Mouse (Mus musculus): ENCODE results near the gene Gdpd4. TPM values are rescaled to one million over a fixed set of nuclear protein-coding genes. Genes with fewer than 3 reads are reported as not detected.

Gene Gdpd4
- total RNA-seq (2021): not detected
- long read RNA-seq, experiment 1: 0 reads
- long read RNA-seq, experiment 2: 0 reads

- no peak for DNase-seq (ENCODE audit: low spot score)
These were observed at the start of gene Gdpd4 for GRCm38 (mm10) chr7:97919742-97920141. Gdpd4 (plus strand) TSS chr7:97919955.

- peak; percentile 22 for DNase-seq (ENCODE audit: low spot score)
These were observed 47.4 kb upstream of the Gdpd4 start for GRCm38 (mm10) chr7:97872396-97872795.

GRCm38 (mm10) chr7:97873317-97873716 lies 46.4 kb upstream of the Gdpd4 start:
- DNase-seq (ENCODE audit: low spot score): no peak

- no peak for DNase-seq (ENCODE audit: low spot score)
These were observed 41.8 kb upstream of the Gdpd4 start for GRCm38 (mm10) chr7:97877846-97878538.

- DNase-seq (ENCODE audit: low spot score): peak; percentile 28
These were observed 8.1 kb upstream of the Gdpd4 start for GRCm38 (mm10) chr7:97911646-97912045.

GRCm38 (mm10) chr7:97914833-97915516 lies 4.8 kb upstream of the Gdpd4 start:
- DNase-seq (ENCODE audit: low spot score): no peak

- no peak for DNase-seq (ENCODE audit: low spot score)
These were observed 6.1 kb downstream of the Gdpd4 start for GRCm38 (mm10) chr7:97925819-97926218.

- DNase-seq (ENCODE audit: low spot score): no peak
These were observed 7.2 kb downstream of the Gdpd4 start for GRCm38 (mm10) chr7:97926978-97927377.

GRCm38 (mm10) chr7:97944485-97944884 lies 24.7 kb downstream of the Gdpd4 start:
- no peak for DNase-seq (ENCODE audit: low spot score)

GRCm38 (mm10) chr7:97972486-97972885 lies 52.7 kb downstream of the Gdpd4 start:
- no peak for DNase-seq (ENCODE audit: low spot score)

GRCm38 (mm10) chr7:97977463-97977862 lies 57.7 kb downstream of the Gdpd4 start:
- peak; percentile 56 for DNase-seq (ENCODE audit: low spot score)

GRCm38 (mm10) chr7:97984108-97984834 lies 64.5 kb downstream of the Gdpd4 start:
- peak; percentile 6 for DNase-seq (ENCODE audit: low spot score)

- no peak for DNase-seq (ENCODE audit: low spot score)
These were observed 82.9 kb downstream of the Gdpd4 start for GRCm38 (mm10) chr7:98002617-98003016.

GRCm38 (mm10) chr7:98048101-98048824 lies 128.5 kb downstream of the Gdpd4 start:
- DNase-seq (ENCODE audit: low spot score): no peak

- peak; percentile 42 for DNase-seq (ENCODE audit: low spot score)
These were observed 132.2 kb downstream of the Gdpd4 start for GRCm38 (mm10) chr7:98051980-98052379.

- DNase-seq (ENCODE audit: low spot score): no peak
These were observed 134.7 kb downstream of the Gdpd4 start for GRCm38 (mm10) chr7:98054461-98054860.

GRCm38 (mm10) chr7:98054942-98055341 lies 135.2 kb downstream of the Gdpd4 start:
- DNase-seq (ENCODE audit: low spot score): no peak

- DNase-seq (ENCODE audit: low spot score): no peak
These were observed 146.5 kb downstream of the Gdpd4 start for GRCm38 (mm10) chr7:98066229-98066628.

GRCm38 (mm10) chr7:98071620-98072019 lies 151.9 kb downstream of the Gdpd4 start:
- peak; percentile 73 for DNase-seq (ENCODE audit: low spot score)

- no peak for DNase-seq (ENCODE audit: low spot score)
These were observed 157.7 kb downstream of the Gdpd4 start for GRCm38 (mm10) chr7:98077453-98077852.

- no peak for DNase-seq (ENCODE audit: low spot score)
These were observed 162.6 kb downstream of the Gdpd4 start for GRCm38 (mm10) chr7:98082376-98082775.

Measured in gastrocnemius, adult 18-20 months (tissue).